Comparison of ENCODE assay signal across 21 mouse cellular contexts in genomic region chr1:106464726-106465125, GRCm38 (mm10).
DNase-seq lines count a peak whose midpoint lies in the region; ATAC-seq lines count a peak whose summit lies in the region.
"Had no signal": no experiment of that assay in that cellular context is flagged by ENCODE, and none has a peak within 500 bp of the region (broad histone marks: within the 10 kb centered on the region; RNA-seq: fewer than 3 reads in every experiment).

No protein-coding gene starts in this region.

- 30% methylated on average over 2 of the region's 2 CpGs for WGBS in neural tube, embryonic 12.5 days
- WGBS in forebrain, embryonic 12.5 days = 9% methylated on average over 2 of the region's 2 CpGs
- WGBS in midbrain, embryonic 13.5 days = 6% methylated on average over 2 of the region's 2 CpGs

- H3K27me3 ChIP-seq in neural tube, embryonic 12.5 days (replicated peaks) = no peaks in the 10 kb centered on the region
- H3K27me3 ChIP-seq in forebrain, embryonic 12.5 days = no peaks in the 10 kb centered on the region
- H3K27me3 ChIP-seq in midbrain, embryonic 13.5 days = no peaks in the 10 kb centered on the region
- H3K27me3 ChIP-seq: limb, embryonic 13.5 days; megakaryocyte, embryonic 14.5 days had no signal

- no peak for DNase-seq in neural tube, embryonic 10.5 days (ENCODE audit: extremely low spot score, low spot score)
- peak; percentile 6 for DNase-seq in retina, postnatal 7 days (ENCODE audit: low read depth, low spot score)
- no peak for DNase-seq in lung, postnatal 4 days
- DNase-seq in thymus, adult 18-20 months = no peak
- DNase-seq in lung, adult 18-20 months = no peak
- DNase-seq: cerebellum, adult 18-20 months; cerebellum, postnatal 36 days; gastrocnemius, postnatal 25 days; heart, postnatal 10 days; right cerebral cortex, postnatal 4 days; thymus, postnatal 36 days had no signal

- no peak overlapping the region for H3K27ac ChIP-seq in neural tube, embryonic 12.5 days
- H3K27ac ChIP-seq in forebrain, embryonic 12.5 days = peak overlapping the region; percentile 47; the same call in 1 of the 2 replicates
- no peak overlapping the region for H3K27ac ChIP-seq in midbrain, embryonic 13.5 days
- H3K27ac ChIP-seq: hindbrain, embryonic 14.5 days; kidney, postnatal 0 days; limb, embryonic 13.5 days; liver, embryonic 14.5 days had no signal

- H3K4me3 ChIP-seq in neural tube, embryonic 12.5 days = no peak overlapping the region
- no peak overlapping the region for H3K4me3 ChIP-seq in forebrain, embryonic 12.5 days (replicated peaks)
- no peak overlapping the region for H3K4me3 ChIP-seq in midbrain, embryonic 13.5 days (replicated peaks)
- H3K4me3 ChIP-seq: limb, embryonic 13.5 days; megakaryocyte, embryonic 14.5 days had no signal

- H3K9ac ChIP-seq in neural tube, embryonic 12.5 days = no peak overlapping the region
- no peak overlapping the region for H3K9ac ChIP-seq in forebrain, embryonic 12.5 days
- no peak overlapping the region for H3K9ac ChIP-seq in midbrain, embryonic 13.5 days (replicated peaks)
- H3K9ac ChIP-seq: hindbrain, embryonic 14.5 days; limb, embryonic 13.5 days; liver, embryonic 14.5 days had no signal

- no peaks in the 10 kb centered on the region for H3K9me3 ChIP-seq in neural tube, embryonic 12.5 days
- H3K9me3 ChIP-seq in forebrain, embryonic 12.5 days = no peaks in the 10 kb centered on the region
- no peaks in the 10 kb centered on the region for H3K9me3 ChIP-seq in midbrain, embryonic 13.5 days
- H3K9me3 ChIP-seq: limb, embryonic 13.5 days; megakaryocyte, embryonic 14.5 days had no signal

- 0 out of 2 replicates have a peak, but pooled peaks have one; percentile 27 for ATAC-seq in neural tube, embryonic 12.5 days (ENCODE audit: low FRiP score, low read depth)
- ATAC-seq in forebrain, embryonic 12.5 days (ENCODE audit: low FRiP score) = peak; percentile 77; the same call in 1 of the 2 replicates
- ATAC-seq in midbrain, embryonic 13.5 days = 0 out of 2 replicates have a peak, but pooled peaks have one; percentile 50
- ATAC-seq: intestine, embryonic 16.5 days; lung, postnatal 0 days had no signal

- no peaks in the 10 kb centered on the region for H3K36me3 ChIP-seq in neural tube, embryonic 12.5 days
- H3K36me3 ChIP-seq in forebrain, embryonic 12.5 days (replicated peaks) = no peaks in the 10 kb centered on the region
- H3K36me3 ChIP-seq in midbrain, embryonic 13.5 days = no peaks in the 10 kb centered on the region
- H3K36me3 ChIP-seq: limb, embryonic 13.5 days had no signal

- H3K4me1 ChIP-seq in neural tube, embryonic 12.5 days = peaks cover 7% of the 10 kb centered on the region; the same call in 1 of the 2 replicates
- peaks cover 14% of the 10 kb centered on the region for H3K4me1 ChIP-seq in forebrain, embryonic 12.5 days
- peaks cover 14% of the 10 kb centered on the region for H3K4me1 ChIP-seq in midbrain, embryonic 13.5 days (replicated peaks)
- H3K4me1 ChIP-seq: limb, embryonic 13.5 days had no signal

- H3K4me2 ChIP-seq in neural tube, embryonic 12.5 days (replicated peaks) = no peak overlapping the region
- H3K4me2 ChIP-seq in forebrain, embryonic 12.5 days = no peak overlapping the region
- no peak overlapping the region for H3K4me2 ChIP-seq in midbrain, embryonic 13.5 days (replicated peaks)
- H3K4me2 ChIP-seq: hindbrain, embryonic 14.5 days; limb, embryonic 13.5 days had no signal

Comparison
In these comparisons a context has a peak if more than half of its experiments do, and no peak if none do; other contexts are left out.
1. ATAC-seq: peak in every context shown above with its lines; median percentile 77 in forebrain, embryonic 12.5 days; 50 in midbrain, embryonic 13.5 days; 27 in neural tube, embryonic 12.5 days.